Mouse (Mus musculus) heart, adult 8-10 months (tissue): ENCODE data around the gene Gm34653. TPM values are rescaled to one million over a fixed set of nuclear protein-coding genes. Genes with fewer than 3 reads are reported as not detected.

Experiments
- DNase-seq: peaks from one replicate; pipeline ENCODE4 v3.0.0; 2022; ENCODE audit warnings: low spot score
- total RNA-seq, 4 experiments: library from RNA; stranded (reverse); gene quantifications; 2 replicates each; pipeline ENCODE4 v1.2.4; 2022

Gene Gm34653
- total RNA-seq, 4 experiments from 2014 or later, result not detected

DNA sequence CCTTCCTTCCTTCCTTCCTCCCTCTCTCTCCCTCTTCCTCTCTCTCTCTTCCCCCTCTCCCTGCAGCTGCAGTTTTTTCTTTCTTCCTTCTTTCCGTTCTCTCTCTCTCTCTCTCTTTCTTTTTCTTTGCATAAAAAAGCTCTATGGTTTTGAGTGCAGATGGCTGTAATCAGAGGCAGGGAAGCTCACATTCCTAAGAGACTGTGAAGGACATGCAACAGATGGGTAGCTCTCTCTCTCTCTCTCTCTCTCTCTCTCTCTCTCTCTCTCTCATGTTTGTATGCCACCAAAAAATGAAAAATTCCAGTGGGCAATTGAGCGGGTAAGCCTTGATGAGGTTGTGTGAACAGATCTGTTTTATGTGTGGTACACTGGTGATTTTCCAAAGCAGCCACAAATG, 51.4 kb downstream of the Gm34653 start:
- no peak for DNase-seq

Other genes starting within 250 kb of the Gm34653 start
- gene Gapvd1, start 77.8 kb upstream of the Gm34653 start, total RNA-seq, result 10 to 100 TPM; 35.0 to 38.9 (median 37.2) TPM
- gene Hspa5, start 61.0 kb upstream of the Gm34653 start, total RNA-seq, result 100 to 1,000 TPM; 590 to 816 (median 680) TPM
- 10 to 100 TPM; 10.2 to 14.5 (median 11.3) TPM for gene Rabepk, start 33.1 kb upstream of the Gm34653 start, total RNA-seq
- 10 to 100 TPM; 41.3 to 48.6 (median 45.1) TPM for gene Fbxw2, start 6.7 kb upstream of the Gm34653 start, total RNA-seq
- 1 to 10 TPM in 2 of 4 experiments, under 1 TPM in 2; 0.87 to 2.1 (median 1.1) TPM for gene Cutal, start 41.4 kb downstream of the Gm34653 start, total RNA-seq
- gene Psmd5, start 42.0 kb downstream of the Gm34653 start, total RNA-seq, result 10 to 100 TPM; 11.2 to 13.0 (median 11.9) TPM
- 1 to 10 TPM in 2 of 4 experiments, under 1 TPM in 2; 0.66 to 1.5 (median 1.2) TPM for gene Phf19, start 81.0 kb downstream of the Gm34653 start, total RNA-seq
- gene Traf1, start 128.8 kb downstream of the Gm34653 start, total RNA-seq, result 1 to 10 TPM; 1.1 to 2.6 (median 1.2) TPM
- not detected for gene Hc, start 228.4 kb downstream of the Gm34653 start, total RNA-seq